7 mouse cellular contexts compared by ENCODE assay signal in genomic region chr11:25356671-25357586, GRCm38 (mm10).
A peak's percentile ranks its signal among the peaks of the same experiment; 100 is the strongest.
DNase-seq lines count a peak whose midpoint lies in the region; ATAC-seq lines count a peak whose summit lies in the region.

No protein-coding gene starts in this region.

- H3K4me2 ChIP-seq in lung, embryonic 16.5 days (ENCODE audit: low read depth, low read length): peak overlapping the region; percentile 62
- H3K4me2 ChIP-seq in forebrain, embryonic 14.5 days (ENCODE audit: low read length): peak overlapping the region; percentile 54
- peak overlapping the region; percentile 32 for H3K4me2 ChIP-seq in limb, embryonic 11.5 days (ENCODE audit: low read depth, severe bottlenecking)

- 9% methylated on average over 19 of the region's 19 CpGs for WGBS in lung, embryonic 16.5 days
- 1% methylated on average over 19 of the region's 19 CpGs for WGBS in forebrain, embryonic 14.5 days
- 20% methylated on average over 19 of the region's 19 CpGs for WGBS in limb, embryonic 11.5 days

- H3K4me3 ChIP-seq in lung, embryonic 16.5 days (ENCODE audit: low read length): peak overlapping the region; percentile 34
- H3K4me3 ChIP-seq in forebrain, embryonic 14.5 days (ENCODE audit: low read depth, low read length): peak overlapping the region; percentile 23
- no peak overlapping the region for H3K4me3 ChIP-seq in limb, embryonic 11.5 days (ENCODE audit: low read depth, low read length)

- H3K9ac ChIP-seq in lung, embryonic 16.5 days (ENCODE audit: low read length): no peak overlapping the region
- peak overlapping the region; percentile 56; the same call in 1 of the 2 replicates for H3K9ac ChIP-seq in forebrain, embryonic 14.5 days (ENCODE audit: low read length)
- H3K9ac ChIP-seq in limb, embryonic 11.5 days (ENCODE audit: low read length): no peak overlapping the region

- no peak for DNase-seq in lung, postnatal 25 days (ENCODE audit: low spot score)
- peak; percentile 73 for DNase-seq in forebrain, embryonic 14.5 days (ENCODE audit: low spot score)
- peak; percentile 38 for DNase-seq in limb, embryonic 11.5 days (ENCODE audit: low spot score)
- peak; percentile 96 for DNase-seq in retina, postnatal 1 day
- no peak for DNase-seq in spleen, postnatal 10 days (ENCODE audit: low spot score in 2 of 2)
- DNase-seq in cerebellum, adult 8-10 months: no peak

- H3K27me3 ChIP-seq in lung, embryonic 16.5 days (ENCODE audit: control insufficient read depth, insufficient read depth, low read depth, low read length): no peaks in the 10 kb centered on the region
- H3K27me3 ChIP-seq in forebrain, embryonic 14.5 days (replicated peaks; ENCODE audit: control insufficient read depth, insufficient read depth, low read length): no peaks in the 10 kb centered on the region
- H3K27me3 ChIP-seq in limb, embryonic 11.5 days (ENCODE audit: control insufficient read depth, insufficient read depth, low read length): no peaks in the 10 kb centered on the region

- no peak overlapping the region for H3K27ac ChIP-seq in lung, embryonic 16.5 days (ENCODE audit: low read length)
- peak overlapping the region; percentile 65 for H3K27ac ChIP-seq in forebrain, embryonic 14.5 days (ENCODE audit: low read depth, low read length)
- H3K27ac ChIP-seq in limb, embryonic 11.5 days (replicated peaks; ENCODE audit: low read depth, low read length): no peak overlapping the region

- no peaks in the 10 kb centered on the region for H3K36me3 ChIP-seq in lung, embryonic 16.5 days (ENCODE audit: control insufficient read depth, insufficient read depth, low read length)
- no peaks in the 10 kb centered on the region for H3K36me3 ChIP-seq in forebrain, embryonic 14.5 days (ENCODE audit: control insufficient read depth, insufficient read depth, low read length)
- no peaks in the 10 kb centered on the region for H3K36me3 ChIP-seq in limb, embryonic 11.5 days (ENCODE audit: control insufficient read depth, insufficient read depth, low read length)

- H3K9me3 ChIP-seq in lung, embryonic 16.5 days (ENCODE audit: control insufficient read depth, low read length): no peaks in the 10 kb centered on the region
- H3K9me3 ChIP-seq in forebrain, embryonic 14.5 days (replicated peaks; ENCODE audit: control insufficient read depth, low read length): no peaks in the 10 kb centered on the region
- H3K9me3 ChIP-seq in limb, embryonic 11.5 days (ENCODE audit: control insufficient read depth, low read length): no peaks in the 10 kb centered on the region

- H3K4me1 ChIP-seq in lung, embryonic 16.5 days (replicated peaks; ENCODE audit: control insufficient read depth, insufficient read depth, low read length): peaks cover 15% of the 10 kb centered on the region
- H3K4me1 ChIP-seq in forebrain, embryonic 14.5 days (ENCODE audit: control insufficient read depth, insufficient read depth, low read length): peaks cover 16% of the 10 kb centered on the region; the same call in 1 of the 2 replicates
- H3K4me1 ChIP-seq in limb, embryonic 11.5 days (ENCODE audit: control insufficient read depth, insufficient read depth, low read length): no peaks in the 10 kb centered on the region

- no peak for ATAC-seq in lung, embryonic 16.5 days (ENCODE audit: low read depth)
- peak; percentile 83 for ATAC-seq in forebrain, embryonic 14.5 days
- ATAC-seq in limb, embryonic 11.5 days (ENCODE audit: insufficient number of reproducible peaks, low FRiP score, low TSS enrichment, low read depth): no peak

Comparison
In these comparisons a context has a peak if more than half of its experiments do, and no peak if none do; other contexts are left out.
1. DNase-seq: peak in forebrain, embryonic 14.5 days (single experiment), limb, embryonic 11.5 days (single experiment) and retina, postnatal 1 day (single experiment); none in lung, postnatal 25 days (single experiment), spleen, postnatal 10 days (0 of 2) and cerebellum, adult 8-10 months (single experiment).
2. Peak in every context shown above with its lines, with median percentiles within 50 percentile points of each other: H3K4me2 ChIP-seq.